Mouse (Mus musculus) cerebellum, adult 2 months (tissue): ENCODE measurements at regions not wholly inside any gene's neighbourhood (a gene's known extent, or its start where the extent isn't known, plus 50 kb on each side); places are given as distances from the start of the nearest gene placed in this dataset.

Source experiments
- CTCF ChIP-seq: fragments of 200-500 bp; IDR thresholded peaks from 2 replicates; pipeline ENCODE4 v1.5.1; 2011; ENCODE audit warnings: low read depth, mild to moderate bottlenecking, control low read depth, low read length, moderate library complexity, borderline replicate concordance; ENCODE audit not compliant: insufficient read depth
- POLR2A ChIP-seq: fragments of 200-500 bp; IDR thresholded peaks from 2 replicates; pipeline ENCODE4 v1.6.1; 2011; ENCODE audit warnings: low read length, control low read depth, borderline replicate concordance; ENCODE audit not compliant: insufficient read depth

- TF ChIP-seq CTCF (no peak), POLR2A (no peak)
Observed at GRCm38 (mm10) chr13:97580241-97580874, 180.1 kb downstream of the Gm10260 start.
